Mouse (Mus musculus) hindbrain, embryonic 15.5 days (tissue): ENCODE data around the gene Trpm8. TPM values are rescaled to one million over a fixed set of nuclear protein-coding genes. Genes with fewer than 3 reads are reported as not detected.

ENCODE experiments used
- ATAC-seq: fragments of 200-750 bp; cut with Nextera tagmentation; 2 replicates; pipeline ENCODE4 v1.8.0; 2017; ENCODE audit warnings: low read depth, moderate number of reproducible peaks, moderate TSS enrichment; ENCODE audit not compliant: low FRiP score
- H3K27ac ChIP-seq: fragments of 300-500 bp; sonication (generic); replicated peaks from 2 replicates; pipeline ENCODE4 v1.5.1; 2015; ENCODE audit warnings: mild to moderate bottlenecking, inconsistent platforms
- H3K27me3 ChIP-seq: fragments of 300-500 bp; sonication (generic); 2 replicates; pipeline ENCODE4 v1.6.1; 2015; ENCODE audit warnings: control low read depth, inconsistent platforms
- H3K36me3 ChIP-seq: fragments of 300-500 bp; sonication (generic); 2 replicates; pipeline ENCODE4 v1.6.1; 2015; ENCODE audit warnings: control low read depth, inconsistent platforms
- H3K4me1 ChIP-seq: fragments of 300-500 bp; sonication (generic); replicated peaks from 2 replicates; pipeline ENCODE4 v1.6.1; 2015; ENCODE audit warnings: control low read depth, inconsistent platforms
- H3K4me2 ChIP-seq: fragments of 300-500 bp; sonication (generic); 2 replicates; pipeline ENCODE4 v1.6.1; 2015; ENCODE audit warnings: moderate library complexity, mild to moderate bottlenecking, inconsistent platforms
- H3K4me3 ChIP-seq: fragments of 300-500 bp; sonication (generic); 2 replicates; pipeline ENCODE4 v1.5.1; 2015; ENCODE audit warnings: mild to moderate bottlenecking, inconsistent platforms
- H3K9ac ChIP-seq: fragments of 300-500 bp; sonication (generic); 2 replicates; pipeline ENCODE4 v1.6.1; 2015; ENCODE audit warnings: inconsistent platforms
- H3K9me3 ChIP-seq: fragments of 300-500 bp; sonication (generic); 2 replicates; pipeline ENCODE4 v1.6.1; 2016; ENCODE audit warnings: control low read depth, inconsistent platforms
- WGBS: fragments of 180-500 bp; shearing (Covaris S2); methylation state at CpG from one replicate; pipeline ENCODE4 v1.1.7; 2015; 5-methylcytosine and 5-hydroxymethylcytosine counted together
- polyA plus RNA-seq: library from polyadenylated mRNA; unstranded; fragments of >200 nt; fragmentation: Nextera tagmentation; extraction: Ambion mirVana; gene quantifications from 2 replicates; pipeline ENCODE4 v1.2.1, GENCODE M21; 2015

The Trpm8 gene
- polyA plus RNA-seq, 1 experiment from 2014 or later = 0.06 TPM

DNA sequence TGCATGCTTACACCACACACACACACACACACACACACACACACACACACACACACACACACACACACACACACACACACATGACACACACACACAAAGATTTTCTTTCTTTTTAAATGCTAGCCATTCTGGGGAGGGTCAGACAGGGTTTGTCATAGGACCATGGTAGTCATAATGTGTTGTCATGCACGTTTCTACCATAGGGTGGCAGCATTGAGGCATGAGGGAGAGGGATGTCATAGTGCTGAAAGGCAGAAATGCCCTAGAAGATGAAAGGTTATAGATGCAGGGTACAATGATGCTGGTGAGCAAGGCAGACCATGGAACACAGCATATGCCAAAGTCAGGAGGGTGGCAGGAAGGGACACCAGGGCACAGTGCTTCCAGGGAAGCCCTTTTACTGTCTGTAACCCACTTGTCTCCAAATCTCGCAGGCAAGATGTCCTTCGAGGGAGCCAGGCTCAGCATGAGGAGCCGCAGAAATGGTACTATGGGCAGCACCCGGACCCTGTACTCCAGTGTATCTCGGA lies 41.1 kb downstream of the Trpm8 start:
- 76% methylated on average over 6 of the region's 6 CpGs for WGBS
- Histone ChIP-seq H3K36me3 (no peaks in the 10 kb centered on the region), H3K9ac (no peak overlapping the region), H3K9me3 (no peaks in the 10 kb centered on the region), H3K4me1 (no peaks in the 10 kb centered on the region), H3K4me3 (no peak overlapping the region), H3K27ac (no peak overlapping the region), H3K4me2 (no peak overlapping the region), H3K27me3 (no peaks in the 10 kb centered on the region)
- ATAC-seq = no peak

GRCm38 (mm10) chr1:88320821-88321395 lies 43.4 kb downstream of the Trpm8 start:
- H3K4me2 ChIP-seq = no peak overlapping the region
- no peak overlapping the region for H3K9ac ChIP-seq
- H3K27me3 ChIP-seq = no peaks in the 10 kb centered on the region
- H3K4me3 ChIP-seq = no peak overlapping the region
- H3K36me3 ChIP-seq = no peaks in the 10 kb centered on the region
- no peak overlapping the region for H3K27ac ChIP-seq
- 80% methylated on average over 7 of the region's 7 CpGs for WGBS
- no peaks in the 10 kb centered on the region for H3K9me3 ChIP-seq
- no peaks in the 10 kb centered on the region for H3K4me1 ChIP-seq
- ATAC-seq = no peak

DNA sequence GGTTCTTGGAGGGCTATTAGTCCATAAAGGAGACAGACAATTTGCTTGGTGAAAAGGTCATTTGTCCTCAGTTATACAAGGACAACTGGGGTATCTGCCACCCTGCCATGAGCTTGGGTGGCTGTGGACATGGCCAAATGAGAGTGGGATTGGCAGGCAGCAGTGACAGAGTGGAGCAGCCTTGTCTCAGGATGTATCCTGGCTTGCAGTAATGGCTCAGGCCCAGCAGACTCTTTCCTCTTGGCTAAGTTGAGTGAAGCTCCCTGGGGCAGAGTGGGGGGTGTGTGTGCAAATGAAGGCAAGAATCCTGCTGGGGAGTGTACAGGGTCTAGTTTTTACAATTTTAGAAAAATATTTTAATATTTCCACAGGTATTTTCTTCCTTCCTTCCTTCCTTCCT lies 44.7 kb downstream of the Trpm8 start:
- Histone ChIP-seq H3K27ac (no peak overlapping the region), H3K4me1 (no peaks in the 10 kb centered on the region)
- no peak for ATAC-seq

DNA sequence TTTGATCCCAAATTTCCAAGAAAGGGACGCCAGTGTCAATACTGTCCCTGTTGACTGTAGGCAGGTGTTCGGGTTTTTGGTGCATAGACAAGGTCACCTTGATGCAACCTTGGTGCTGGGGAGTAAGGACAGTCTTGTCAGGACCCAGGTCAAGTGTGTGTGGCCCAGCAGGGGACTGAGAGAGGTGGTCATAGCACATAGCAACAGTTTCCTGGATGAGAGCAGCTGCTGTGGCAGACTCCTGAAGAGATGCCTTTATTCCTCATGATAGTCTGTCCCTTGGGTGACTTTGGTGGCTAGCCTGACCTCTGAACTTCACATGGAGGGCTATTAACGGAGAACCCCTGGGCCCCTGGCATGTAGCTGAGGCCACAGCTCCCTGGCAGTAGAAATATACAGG lies 45.6 kb downstream of the Trpm8 start:
- H3K27ac ChIP-seq = no peak overlapping the region
- H3K9me3 ChIP-seq = no peaks in the 10 kb centered on the region
- H3K27me3 ChIP-seq = no peaks in the 10 kb centered on the region
- H3K4me1 ChIP-seq = no peaks in the 10 kb centered on the region
- 78% methylated on average over 3 of the region's 3 CpGs for WGBS
- no peak overlapping the region for H3K4me3 ChIP-seq
- no peak overlapping the region for H3K9ac ChIP-seq
- H3K36me3 ChIP-seq = no peaks in the 10 kb centered on the region
- H3K4me2 ChIP-seq = no peak overlapping the region
- ATAC-seq = no peak

More for the DNA sequence above, 44.7 kb downstream of the Trpm8 start:
- H3K36me3 ChIP-seq = no peaks in the 10 kb centered on the region
- no peak overlapping the region for H3K4me2 ChIP-seq
- H3K9ac ChIP-seq = no peak overlapping the region
- H3K27me3 ChIP-seq = no peaks in the 10 kb centered on the region
- no peak overlapping the region for H3K4me3 ChIP-seq
- no peaks in the 10 kb centered on the region for H3K9me3 ChIP-seq

- Histone ChIP-seq H3K4me3 (no peak overlapping the region), H3K27ac (no peak overlapping the region), H3K36me3 (no peaks in the 10 kb centered on the region), H3K9ac (no peak overlapping the region), H3K9me3 (no peaks in the 10 kb centered on the region), H3K4me1 (no peaks in the 10 kb centered on the region), H3K27me3 (no peaks in the 10 kb centered on the region), H3K4me2 (no peak overlapping the region)
- no peak for ATAC-seq
- WGBS = 63% methylated on average over 9 of the region's 9 CpGs
Measured at GRCm38 (mm10) chr1:88339481-88339880, 62.0 kb downstream of the Trpm8 start.

DNA sequence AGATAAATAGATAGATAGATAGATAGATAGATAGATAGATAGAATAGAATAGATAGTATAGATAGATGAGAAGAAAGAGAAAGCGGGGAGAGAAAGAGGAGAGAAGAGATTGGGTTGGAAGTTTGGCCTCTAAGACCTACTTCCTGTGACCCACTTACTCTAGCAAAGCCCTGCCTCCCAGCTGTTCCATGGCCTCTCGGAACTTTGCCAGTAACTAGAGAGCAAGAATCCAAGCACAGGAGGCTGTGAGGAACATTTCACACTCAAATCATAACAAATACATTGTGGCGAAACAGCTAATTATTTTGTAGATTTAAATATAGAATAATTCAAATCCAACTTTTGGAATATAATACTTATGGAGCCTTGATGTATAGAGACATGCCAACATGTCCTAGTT lies 65.2 kb downstream of the Trpm8 start:
- no peak overlapping the region for H3K4me3 ChIP-seq
- WGBS = 95% methylated on average over 3 of the region's 3 CpGs
- H3K4me2 ChIP-seq = no peak overlapping the region
- no peaks in the 10 kb centered on the region for H3K27me3 ChIP-seq
- no peak overlapping the region for H3K27ac ChIP-seq
- no peak for ATAC-seq
- H3K36me3 ChIP-seq = no peaks in the 10 kb centered on the region
- H3K9ac ChIP-seq = no peak overlapping the region
- no peaks in the 10 kb centered on the region for H3K9me3 ChIP-seq
- no peaks in the 10 kb centered on the region for H3K4me1 ChIP-seq

DNA sequence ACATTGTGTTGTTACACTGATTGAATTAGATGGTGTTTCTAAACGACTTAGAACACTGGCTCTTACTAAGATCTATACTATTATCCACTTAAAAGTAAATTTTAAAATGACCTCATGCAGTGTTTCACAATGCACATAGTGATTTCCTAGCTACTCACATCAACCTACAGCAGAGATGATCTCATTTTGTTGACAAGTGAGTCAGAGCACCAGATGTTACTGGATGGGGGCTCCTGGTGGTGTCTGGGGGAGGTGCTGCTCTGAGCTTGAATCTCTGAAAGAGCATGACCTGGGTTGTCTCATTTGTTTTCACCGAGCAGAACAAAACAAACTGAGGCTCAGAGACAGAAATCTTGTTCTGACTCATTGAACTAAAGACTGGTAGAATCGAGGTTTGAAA lies 68.1 kb downstream of the Trpm8 start:
- H3K36me3 ChIP-seq = no peaks in the 10 kb centered on the region
- H3K4me2 ChIP-seq = no peak overlapping the region
- H3K9me3 ChIP-seq = no peaks in the 10 kb centered on the region
- H3K9ac ChIP-seq = no peak overlapping the region
- no peaks in the 10 kb centered on the region for H3K4me1 ChIP-seq
- WGBS = 19% methylated on average over 3 of the region's 3 CpGs
- H3K27ac ChIP-seq = no peak overlapping the region
- no peak overlapping the region for H3K4me3 ChIP-seq
- H3K27me3 ChIP-seq = no peaks in the 10 kb centered on the region
- ATAC-seq = no peak

- no peak for ATAC-seq
- H3K4me2 ChIP-seq = no peak overlapping the region
- no peak overlapping the region for H3K27ac ChIP-seq
- no peak overlapping the region for H3K9ac ChIP-seq
- no peaks in the 10 kb centered on the region for H3K4me1 ChIP-seq
- no peaks in the 10 kb centered on the region for H3K9me3 ChIP-seq
- H3K4me3 ChIP-seq = no peak overlapping the region
- no peaks in the 10 kb centered on the region for H3K36me3 ChIP-seq
- no peaks in the 10 kb centered on the region for H3K27me3 ChIP-seq
- WGBS = 87% methylated on average over 5 of the region's 5 CpGs
Measured at GRCm38 (mm10) chr1:88348496-88349005, 71.1 kb downstream of the Trpm8 start.

- WGBS = 91% methylated on average over 9 of the region's 9 CpGs
- Histone ChIP-seq H3K27me3 (no peaks in the 10 kb centered on the region), H3K9me3 (no peaks in the 10 kb centered on the region), H3K4me3 (no peak overlapping the region), H3K4me2 (no peak overlapping the region), H3K4me1 (no peaks in the 10 kb centered on the region), H3K27ac (no peak overlapping the region), H3K9ac (no peak overlapping the region), H3K36me3 (no peaks in the 10 kb centered on the region)
- ATAC-seq = no peak
Measured at GRCm38 (mm10) chr1:88350761-88351160, 73.3 kb downstream of the Trpm8 start.

GRCm38 (mm10) chr1:88355025-88355424 lies 77.6 kb downstream of the Trpm8 start:
- Histone ChIP-seq H3K9ac (no peak overlapping the region), H3K27me3 (no peaks in the 10 kb centered on the region), H3K4me2 (no peak overlapping the region), H3K9me3 (no peaks in the 10 kb centered on the region), H3K4me1 (no peaks in the 10 kb centered on the region), H3K27ac (no peak overlapping the region), H3K4me3 (no peak overlapping the region), H3K36me3 (no peaks in the 10 kb centered on the region)
- no peak for ATAC-seq
- 95% methylated on average over 12 of the region's 12 CpGs for WGBS

- Histone ChIP-seq H3K36me3 (no peaks in the 10 kb centered on the region), H3K27me3 (no peaks in the 10 kb centered on the region), H3K4me2 (no peak overlapping the region), H3K9me3 (no peaks in the 10 kb centered on the region), H3K4me3 (no peak overlapping the region), H3K9ac (no peak overlapping the region), H3K27ac (no peak overlapping the region), H3K4me1 (no peaks in the 10 kb centered on the region)
- no peak for ATAC-seq
- 92% methylated on average over 3 of the region's 3 CpGs for WGBS
Measured at GRCm38 (mm10) chr1:88355681-88356080, 78.2 kb downstream of the Trpm8 start.

GRCm38 (mm10) chr1:88356616-88357015 lies 79.2 kb downstream of the Trpm8 start:
- no peak for ATAC-seq
- Histone ChIP-seq H3K36me3 (no peaks in the 10 kb centered on the region), H3K4me3 (no peak overlapping the region), H3K27me3 (no peaks in the 10 kb centered on the region), H3K9me3 (no peaks in the 10 kb centered on the region), H3K4me1 (no peaks in the 10 kb centered on the region), H3K27ac (no peak overlapping the region), H3K9ac (no peak overlapping the region), H3K4me2 (no peak overlapping the region)
- WGBS = 90% methylated on average over 6 of the region's 6 CpGs
